Mouse (Mus musculus): ENCODE results near the gene Pnpt1.

Pnpt1 gene

GRCm38 (mm10) chr11:29130385-29131355 lies at the start of gene Pnpt1:
Gene Pnpt1 (plus strand): TSS chr11:29130744.
- peak; percentile 89 for DNase-seq (ENCODE audit: extremely low spot score, low spot score)

- DNase-seq (ENCODE audit: extremely low spot score, low spot score): no peak
Observed at GRCm38 (mm10) chr11:29092403-29092802, 38.1 kb upstream of the Pnpt1 start.

GRCm38 (mm10) chr11:29098926-29099325 lies 31.6 kb upstream of the Pnpt1 start:
- no peak for DNase-seq (ENCODE audit: extremely low spot score, low spot score)

- no peak for DNase-seq (ENCODE audit: extremely low spot score, low spot score)
Observed at GRCm38 (mm10) chr11:29129862-29130384, 621 bp upstream of the Pnpt1 start.

GRCm38 (mm10) chr11:29140671-29141070 lies 10.1 kb downstream of the Pnpt1 start:
- DNase-seq (ENCODE audit: extremely low spot score, low spot score): no peak

GRCm38 (mm10) chr11:29148901-29149300 lies 18.4 kb downstream of the Pnpt1 start:
- no peak for DNase-seq (ENCODE audit: extremely low spot score, low spot score)

GRCm38 (mm10) chr11:29163569-29163968 lies 33.0 kb downstream of the Pnpt1 start:
- no peak for DNase-seq (ENCODE audit: extremely low spot score, low spot score)

GRCm38 (mm10) chr11:29171959-29172391 lies 41.4 kb downstream of the Pnpt1 start:
- DNase-seq (ENCODE audit: extremely low spot score, low spot score): peak; percentile 43

- peak; percentile 97 for DNase-seq (ENCODE audit: extremely low spot score, low spot score)
Observed at GRCm38 (mm10) chr11:29172563-29173124, 42.1 kb downstream of the Pnpt1 start, which contains the start of gene Ppp4r3b. Gene Ppp4r3b (plus strand): TSS chr11:29172890.

- DNase-seq (ENCODE audit: extremely low spot score, low spot score): peak; percentile 74
Observed at GRCm38 (mm10) chr11:29173125-29173631, 42.6 kb downstream of the Pnpt1 start.

- no peak for DNase-seq (ENCODE audit: extremely low spot score, low spot score)
Observed at GRCm38 (mm10) chr11:29173706-29174436, 43.3 kb downstream of the Pnpt1 start.

GRCm38 (mm10) chr11:29179319-29179718 lies 48.8 kb downstream of the Pnpt1 start:
- no peak for DNase-seq (ENCODE audit: extremely low spot score, low spot score)

GRCm38 (mm10) chr11:29180657-29181056 lies 50.1 kb downstream of the Pnpt1 start:
- DNase-seq (ENCODE audit: extremely low spot score, low spot score): no peak

GRCm38 (mm10) chr11:29181751-29182150 lies 51.2 kb downstream of the Pnpt1 start:
- DNase-seq (ENCODE audit: extremely low spot score, low spot score): no peak

GRCm38 (mm10) chr11:29188981-29189380 lies 58.4 kb downstream of the Pnpt1 start:
- DNase-seq (ENCODE audit: extremely low spot score, low spot score): no peak

GRCm38 (mm10) chr11:29203653-29204052 lies 73.1 kb downstream of the Pnpt1 start:
- no peak for DNase-seq (ENCODE audit: extremely low spot score, low spot score)

- DNase-seq (ENCODE audit: extremely low spot score, low spot score): no peak
Observed at GRCm38 (mm10) chr11:29209774-29210173, 79.2 kb downstream of the Pnpt1 start.
